Mouse (Mus musculus) hindbrain, embryonic 13.5 days (tissue): ENCODE results near the gene Scyl2. TPM values are rescaled to one million over a fixed set of nuclear protein-coding genes. Genes with fewer than 3 reads are reported as not detected.
"Not testable (repeated sequence)": the region's sequence is repeated elsewhere in the genome, so short reads cannot be mapped to it uniquely, and the experiment has no call there.

Experiments used
- ATAC-seq: fragments of 200-750 bp; cut with Nextera tagmentation; 2 replicates; pipeline ENCODE4 v1.8.0; 2017; ENCODE audit warnings: moderate TSS enrichment; ENCODE audit not compliant: low FRiP score
- H3K27ac ChIP-seq: fragments of 300-500 bp; sonication (generic); 2 replicates; pipeline ENCODE4 v1.5.1; 2015; ENCODE audit warnings: inconsistent platforms, mild to moderate bottlenecking, moderate library complexity
- H3K27me3 ChIP-seq: fragments of 300-500 bp; sonication (generic); 2 replicates; pipeline ENCODE4 v1.6.1; 2015; ENCODE audit warnings: mild to moderate bottlenecking, inconsistent platforms
- H3K36me3 ChIP-seq: fragments of 300-500 bp; sonication (generic); 2 replicates; pipeline ENCODE4 v1.6.1; 2015; ENCODE audit warnings: mild to moderate bottlenecking, inconsistent platforms
- H3K4me1 ChIP-seq: fragments of 300-500 bp; sonication (generic); replicated peaks from 2 replicates; pipeline ENCODE4 v1.6.1; 2015; ENCODE audit warnings: inconsistent platforms
- H3K4me2 ChIP-seq: fragments of 300-500 bp; sonication (generic); 2 replicates; pipeline ENCODE4 v1.6.1; 2015; ENCODE audit warnings: inconsistent platforms, mild to moderate bottlenecking, moderate library complexity
- H3K4me3 ChIP-seq: fragments of 300-500 bp; sonication (generic); 2 replicates; pipeline ENCODE4 v1.5.1; 2015; ENCODE audit warnings: mild to moderate bottlenecking, inconsistent platforms
- H3K9ac ChIP-seq: fragments of 300-500 bp; sonication (generic); 2 replicates; pipeline ENCODE4 v1.6.1; 2015; ENCODE audit warnings: mild to moderate bottlenecking, inconsistent platforms
- H3K9me3 ChIP-seq: fragments of 300-500 bp; sonication (generic); 2 replicates; pipeline ENCODE4 v1.6.1; 2016; ENCODE audit warnings: inconsistent platforms
- WGBS: fragments of 180-500 bp; shearing (Covaris S2); methylation state at CpG from one replicate; pipeline ENCODE4 v1.1.7; 2015; 5-methylcytosine and 5-hydroxymethylcytosine counted together
- polyA plus RNA-seq: library from polyadenylated mRNA; unstranded; fragments of >200 nt; fragmentation: Nextera tagmentation; extraction: Ambion mirVana; gene quantifications from 2 replicates; pipeline ENCODE4 v1.2.1, GENCODE M21; 2015

Gene Scyl2
- polyA plus RNA-seq, 1 experiment from 2014 or later = 9.7 TPM

DNA sequence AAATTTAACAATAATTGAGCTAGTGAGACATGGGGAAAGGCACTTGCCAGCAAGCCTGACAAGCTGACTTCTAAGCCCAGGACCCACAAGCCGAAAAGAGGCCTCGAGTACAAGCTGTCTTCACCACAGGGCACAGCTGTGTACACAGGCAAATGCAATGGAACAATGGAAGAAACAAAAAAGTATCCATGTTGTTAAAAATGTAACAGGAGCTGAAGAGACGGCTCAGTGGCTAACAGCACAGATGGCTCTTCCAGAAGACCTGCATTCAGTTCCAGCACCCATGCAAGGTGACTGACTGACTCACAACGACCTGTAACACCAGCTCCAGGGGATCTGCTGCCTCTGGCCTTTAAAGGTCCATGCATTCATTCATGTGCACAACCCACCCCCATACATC is 9.5 kb downstream of the Scyl2 start:
- Histone ChIP-seq H3K36me3 (peaks cover 3% of the 10 kb centered on the region; the same call in 1 of the 2 replicates), H3K9ac (no peak overlapping the region), H3K27ac (no peak overlapping the region), H3K4me2 (no peak overlapping the region), H3K4me1 (0 out of 2 replicates have a peak, but pooled peaks cover 4% of the 10 kb centered on the region), H3K27me3 (no peaks in the 10 kb centered on the region), H3K4me3 (no peak overlapping the region), H3K9me3 (no peaks in the 10 kb centered on the region)
- WGBS = 58% methylated on average over 4 of the region's 4 CpGs
- no peak for ATAC-seq

DNA sequence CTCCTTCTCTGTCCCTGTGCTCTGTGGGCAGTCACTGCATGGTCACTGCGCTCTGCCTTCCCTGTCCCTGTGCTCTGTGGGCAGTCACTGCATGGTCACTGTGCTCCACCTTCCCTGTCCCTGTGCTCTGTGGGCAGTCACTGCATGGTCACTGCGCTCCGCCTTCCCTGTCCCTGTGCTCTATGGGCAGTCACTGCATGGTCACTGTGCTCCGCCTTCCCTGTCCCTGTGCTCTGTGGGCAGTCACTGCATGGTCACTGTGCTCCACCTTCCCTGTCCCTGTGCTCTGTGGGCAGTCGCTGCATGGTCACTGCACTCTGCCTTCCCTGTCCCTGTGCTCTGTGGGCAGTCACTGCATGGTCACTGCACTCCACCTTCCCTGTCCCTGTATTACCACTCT is 15.7 kb downstream of the Scyl2 start:
- ATAC-seq, H3K9me3 ChIP-seq, H3K27me3 ChIP-seq, H3K4me1 ChIP-seq, H3K27ac ChIP-seq, H3K4me3 ChIP-seq, H3K4me2 ChIP-seq, H3K9ac ChIP-seq: not testable (repeated sequence)
- H3K36me3 ChIP-seq = peaks cover 11% of the 10 kb centered on the region
- 97% methylated on average over 5 of the region's 5 CpGs for WGBS

DNA sequence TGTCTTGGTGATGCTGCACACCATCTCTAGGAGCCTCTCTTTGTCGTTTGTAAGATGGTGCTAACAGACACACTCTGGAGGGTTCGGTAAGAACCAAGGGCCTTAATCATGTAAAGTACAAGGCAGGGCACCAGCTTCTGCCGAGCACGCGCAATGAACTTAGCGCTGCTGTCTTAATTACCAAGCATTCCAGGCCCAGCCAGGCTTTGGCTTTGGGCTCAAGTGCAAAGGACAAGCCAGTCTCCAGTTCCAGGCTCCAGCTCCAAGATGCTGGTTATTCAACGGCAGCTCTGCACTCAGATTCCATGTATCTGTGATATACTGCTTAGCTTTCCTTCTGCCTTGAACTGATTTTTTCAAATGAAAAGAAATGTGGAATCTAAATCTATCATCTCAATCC is 18.5 kb downstream of the Scyl2 start:
- no peaks in the 10 kb centered on the region for H3K27me3 ChIP-seq
- no peaks in the 10 kb centered on the region for H3K4me1 ChIP-seq
- ATAC-seq = no peak
- H3K4me3 ChIP-seq = no peak overlapping the region
- peaks cover 22% of the 10 kb centered on the region for H3K36me3 ChIP-seq
- WGBS = 86% methylated on average over 7 of the region's 7 CpGs
- no peak overlapping the region for H3K27ac ChIP-seq
- no peak overlapping the region for H3K4me2 ChIP-seq
- no peak overlapping the region for H3K9ac ChIP-seq
- no peaks in the 10 kb centered on the region for H3K9me3 ChIP-seq

DNA sequence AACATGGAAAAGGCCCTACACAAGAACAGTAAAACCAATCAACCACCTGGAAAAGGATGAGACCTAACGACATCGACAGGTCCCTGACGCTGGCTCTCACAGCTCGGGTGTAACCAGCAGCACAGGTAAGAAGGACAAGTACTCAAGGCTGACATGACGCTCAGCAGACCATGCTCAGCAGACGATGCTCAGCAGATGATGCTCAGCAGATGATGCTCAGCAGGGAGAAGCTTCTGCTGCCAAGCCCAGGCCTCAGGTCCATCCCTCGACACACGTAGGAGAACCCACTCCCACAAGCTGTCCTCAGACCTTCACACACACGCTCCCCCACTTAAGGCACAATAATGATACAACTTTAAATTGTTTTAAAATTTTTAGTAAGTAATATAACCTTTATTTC is 20.4 kb downstream of the Scyl2 start:
- ATAC-seq = no peak
- no peaks in the 10 kb centered on the region for H3K4me1 ChIP-seq
- H3K36me3 ChIP-seq = peaks cover 32% of the 10 kb centered on the region
- H3K9me3 ChIP-seq = no peaks in the 10 kb centered on the region
- no peaks in the 10 kb centered on the region for H3K27me3 ChIP-seq
- H3K4me3 ChIP-seq = no peak overlapping the region
- no peak overlapping the region for H3K27ac ChIP-seq
- H3K4me2 ChIP-seq = no peak overlapping the region
- 93% methylated on average over 9 of the region's 9 CpGs for WGBS
- no peak overlapping the region for H3K9ac ChIP-seq

DNA sequence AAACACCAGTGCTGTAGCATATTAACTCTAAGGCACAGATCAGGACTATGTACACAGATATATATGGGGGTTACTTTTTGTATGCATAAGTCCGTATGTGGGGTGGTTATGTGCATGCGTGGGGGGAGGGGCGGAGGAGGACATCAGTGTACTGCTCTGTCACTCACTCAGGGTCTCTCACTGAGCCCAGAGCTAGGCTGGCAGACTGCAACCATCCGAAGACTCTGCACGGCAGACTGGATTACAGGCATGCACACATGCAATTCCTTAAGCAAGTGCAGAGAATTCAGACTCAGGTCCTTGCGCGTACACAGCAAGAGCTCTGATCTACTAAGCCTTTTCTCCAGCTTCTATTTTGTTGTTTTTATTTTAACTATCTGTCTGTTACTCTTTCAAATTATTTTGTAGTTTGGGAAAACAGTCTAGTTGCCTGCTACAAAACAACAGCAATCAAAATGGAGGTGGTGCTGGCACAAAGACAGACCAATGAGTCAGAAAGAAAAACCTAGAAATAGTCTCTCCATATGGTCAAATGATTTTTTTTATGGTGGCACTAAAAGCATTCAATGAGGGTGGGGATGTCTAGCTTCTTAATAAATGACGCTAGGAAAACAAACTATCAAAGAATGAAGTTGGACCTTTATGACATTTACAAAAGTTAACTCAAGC is 21.0 kb downstream of the Scyl2 start:
- no peak overlapping the region for H3K27ac ChIP-seq
- H3K4me3 ChIP-seq = no peak overlapping the region
- H3K36me3 ChIP-seq = peaks cover 35% of the 10 kb centered on the region
- H3K9ac ChIP-seq = no peak overlapping the region
- H3K4me1 ChIP-seq = no peaks in the 10 kb centered on the region
- whole genome bisulfite sequencing = 93% methylated on average over 8 of the region's 8 CpGs
- H3K9me3 ChIP-seq = no peaks in the 10 kb centered on the region
- ATAC-seq = no peak
- no peaks in the 10 kb centered on the region for H3K27me3 ChIP-seq
- H3K4me2 ChIP-seq = no peak overlapping the region

DNA sequence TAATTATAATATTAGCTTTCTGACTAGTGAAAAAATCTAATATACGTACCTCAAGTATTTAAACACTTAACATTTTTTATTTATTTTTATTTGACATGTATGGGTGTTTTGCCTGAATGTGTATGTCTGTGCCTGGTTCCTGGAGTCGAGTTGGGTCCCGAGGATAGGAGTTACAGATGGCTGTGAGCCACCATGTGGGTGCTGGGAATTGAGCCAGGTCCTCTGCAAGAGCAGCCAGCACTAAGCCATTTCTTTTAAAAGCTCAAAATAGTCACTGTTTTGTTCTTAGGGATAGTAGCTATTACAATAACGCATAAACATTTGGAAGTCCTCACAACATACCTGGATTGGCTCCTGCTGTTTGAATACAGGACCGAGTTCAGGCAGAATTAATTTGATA is 29.7 kb downstream of the Scyl2 start:
- ATAC-seq = no peak

DNA sequence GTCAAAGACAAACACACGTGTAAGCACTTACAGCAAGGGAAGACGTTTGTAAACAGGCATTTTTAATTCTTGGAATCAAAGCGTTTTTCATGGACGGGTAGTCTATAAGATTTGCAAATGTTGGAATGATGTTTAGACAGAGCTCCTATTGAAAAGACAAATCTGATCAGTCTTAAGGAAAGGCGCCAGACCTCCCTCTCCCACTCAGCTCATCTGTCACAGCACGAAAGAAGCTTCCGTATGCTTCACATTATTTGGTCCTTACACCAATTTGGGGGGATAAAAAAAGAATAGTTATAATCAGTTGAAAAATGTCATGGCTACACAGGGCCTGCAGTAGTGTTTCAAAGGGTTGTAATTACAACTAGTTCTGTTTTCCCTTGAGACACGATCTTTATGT is 33.2 kb downstream of the Scyl2 start:
- H3K36me3 ChIP-seq = peaks cover 76% of the 10 kb centered on the region
- 89% methylated on average over 8 of the region's 8 CpGs for WGBS
- ATAC-seq = no peak
- no peak overlapping the region for H3K27ac ChIP-seq
- no peak overlapping the region for H3K9ac ChIP-seq
- H3K9me3 ChIP-seq = no peaks in the 10 kb centered on the region
- H3K4me2 ChIP-seq = no peak overlapping the region
- no peaks in the 10 kb centered on the region for H3K4me1 ChIP-seq
- H3K27me3 ChIP-seq = no peaks in the 10 kb centered on the region
- no peak overlapping the region for H3K4me3 ChIP-seq

More for the DNA sequence above, 29.7 kb downstream of the Scyl2 start:
- WGBS = 88% methylated on average over 5 of the region's 5 CpGs
- Histone ChIP-seq H3K4me3 (no peak overlapping the region), H3K36me3 (peaks cover 74% of the 10 kb centered on the region), H3K4me1 (no peaks in the 10 kb centered on the region), H3K4me2 (no peak overlapping the region), H3K9ac (no peak overlapping the region), H3K27ac (no peak overlapping the region), H3K27me3 (no peaks in the 10 kb centered on the region), H3K9me3 (no peaks in the 10 kb centered on the region)

DNA sequence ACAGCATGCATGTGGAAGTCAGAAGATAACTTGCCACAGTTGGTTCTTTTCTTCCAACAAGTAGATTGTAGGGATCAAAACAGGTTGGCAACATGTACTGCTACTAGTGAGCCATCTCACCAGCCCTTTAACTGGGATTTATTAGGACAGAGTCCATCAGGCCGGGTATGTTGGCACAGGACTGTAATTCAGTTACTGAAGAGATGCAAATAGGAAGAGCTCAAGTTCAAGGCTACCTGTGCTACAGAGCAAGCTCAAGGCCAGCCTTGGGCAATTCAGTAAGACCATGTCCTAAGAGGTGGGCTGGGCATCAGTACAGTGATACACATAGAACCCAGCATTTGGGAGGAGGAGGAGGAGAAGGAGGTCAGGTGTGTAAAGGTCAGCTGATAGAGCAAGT is 34.4 kb downstream of the Scyl2 start:
- H3K4me2 ChIP-seq = no peak overlapping the region
- no peaks in the 10 kb centered on the region for H3K4me1 ChIP-seq
- no peak for ATAC-seq
- H3K4me3 ChIP-seq = no peak overlapping the region
- no peak overlapping the region for H3K9ac ChIP-seq
- no peak overlapping the region for H3K27ac ChIP-seq
- 78% methylated on average over 1 of the region's 1 CpGs for WGBS
- no peaks in the 10 kb centered on the region for H3K27me3 ChIP-seq
- H3K36me3 ChIP-seq = peaks cover 74% of the 10 kb centered on the region
- no peaks in the 10 kb centered on the region for H3K9me3 ChIP-seq

DNA sequence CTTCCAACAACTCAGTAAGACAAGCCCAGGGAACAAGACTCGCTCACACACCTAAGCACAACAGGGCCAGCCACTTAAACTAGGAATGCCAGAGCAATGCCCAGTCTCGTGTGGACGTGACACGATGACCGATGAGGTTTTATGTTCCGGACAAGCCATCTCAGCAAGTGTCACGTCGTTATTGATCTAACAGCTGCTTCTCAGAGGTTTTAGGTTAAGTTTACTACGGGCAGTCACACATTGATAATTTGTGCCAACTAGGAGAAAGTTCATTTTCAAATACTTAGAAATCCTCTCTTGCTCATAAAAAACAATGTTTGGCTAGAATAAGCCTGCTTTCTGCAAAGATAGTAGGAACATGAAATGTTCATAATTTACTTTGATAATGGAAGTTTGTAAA is 39.2 kb downstream of the Scyl2 start:
- H3K27ac ChIP-seq = no peak overlapping the region
- H3K27me3 ChIP-seq = no peaks in the 10 kb centered on the region
- no peak for ATAC-seq
- H3K9ac ChIP-seq = no peak overlapping the region
- H3K4me3 ChIP-seq = no peak overlapping the region
- no peak overlapping the region for H3K4me2 ChIP-seq
- no peaks in the 10 kb centered on the region for H3K9me3 ChIP-seq
- H3K4me1 ChIP-seq = no peaks in the 10 kb centered on the region
- H3K36me3 ChIP-seq = peaks cover 77% of the 10 kb centered on the region
- WGBS = 91% methylated on average over 9 of the region's 9 CpGs

DNA sequence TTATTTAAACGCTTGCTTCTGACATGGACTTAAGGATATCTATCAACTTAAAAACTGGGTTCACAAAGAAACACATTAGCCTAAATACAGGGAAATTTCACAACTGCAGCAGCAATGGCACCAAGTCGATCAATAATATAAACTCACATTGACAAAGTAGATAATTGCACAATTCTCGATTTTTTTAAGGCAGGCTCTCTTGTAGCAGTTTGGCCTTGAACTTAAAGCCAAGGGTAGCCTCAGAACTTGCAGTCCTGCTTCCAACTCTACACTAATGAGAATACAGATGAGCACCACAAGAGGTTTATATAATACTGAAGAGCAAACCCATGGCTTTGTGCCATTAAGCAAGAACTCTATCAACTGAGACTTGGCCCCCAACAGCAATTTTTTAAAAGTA is 49.1 kb downstream of the Scyl2 start:
- no peaks in the 10 kb centered on the region for H3K27me3 ChIP-seq
- H3K9me3 ChIP-seq = no peaks in the 10 kb centered on the region
- H3K4me2 ChIP-seq = no peak overlapping the region
- H3K4me1 ChIP-seq = no peaks in the 10 kb centered on the region
- no peak overlapping the region for H3K4me3 ChIP-seq
- no peak overlapping the region for H3K9ac ChIP-seq
- WGBS = 90% methylated on average over 3 of the region's 3 CpGs
- ATAC-seq = no peak
- no peak overlapping the region for H3K27ac ChIP-seq
- peaks cover 44% of the 10 kb centered on the region for H3K36me3 ChIP-seq

DNA sequence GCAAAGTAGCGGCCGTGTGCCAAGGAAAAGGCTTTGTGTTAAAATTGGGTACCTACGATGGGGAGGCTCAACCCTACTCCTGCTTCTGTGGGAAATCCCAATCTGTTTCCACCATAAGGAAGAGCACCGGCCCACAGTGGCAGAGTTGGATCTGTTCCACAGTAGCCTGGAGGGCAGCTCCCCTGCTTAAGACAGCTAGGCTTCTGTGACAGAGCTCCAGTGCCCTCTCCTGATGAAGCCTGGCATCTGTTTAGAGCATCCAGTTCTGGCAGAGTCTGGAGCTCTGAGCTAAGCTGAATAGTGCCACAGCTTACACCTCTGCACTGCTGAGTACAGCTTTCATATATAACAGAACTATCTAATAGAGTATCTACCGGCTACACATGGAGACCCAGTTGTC is 51.1 kb downstream of the Scyl2 start:
- Histone ChIP-seq H3K27ac (no peak overlapping the region), H3K4me2 (no peak overlapping the region), H3K9me3 (no peaks in the 10 kb centered on the region), H3K4me1 (no peaks in the 10 kb centered on the region), H3K9ac (no peak overlapping the region), H3K27me3 (no peaks in the 10 kb centered on the region), H3K4me3 (no peak overlapping the region), H3K36me3 (peaks cover 24% of the 10 kb centered on the region)
- WGBS = 88% methylated on average over 5 of the region's 5 CpGs
- ATAC-seq = peak; percentile 69; the same call in 1 of the 2 replicates

DNA sequence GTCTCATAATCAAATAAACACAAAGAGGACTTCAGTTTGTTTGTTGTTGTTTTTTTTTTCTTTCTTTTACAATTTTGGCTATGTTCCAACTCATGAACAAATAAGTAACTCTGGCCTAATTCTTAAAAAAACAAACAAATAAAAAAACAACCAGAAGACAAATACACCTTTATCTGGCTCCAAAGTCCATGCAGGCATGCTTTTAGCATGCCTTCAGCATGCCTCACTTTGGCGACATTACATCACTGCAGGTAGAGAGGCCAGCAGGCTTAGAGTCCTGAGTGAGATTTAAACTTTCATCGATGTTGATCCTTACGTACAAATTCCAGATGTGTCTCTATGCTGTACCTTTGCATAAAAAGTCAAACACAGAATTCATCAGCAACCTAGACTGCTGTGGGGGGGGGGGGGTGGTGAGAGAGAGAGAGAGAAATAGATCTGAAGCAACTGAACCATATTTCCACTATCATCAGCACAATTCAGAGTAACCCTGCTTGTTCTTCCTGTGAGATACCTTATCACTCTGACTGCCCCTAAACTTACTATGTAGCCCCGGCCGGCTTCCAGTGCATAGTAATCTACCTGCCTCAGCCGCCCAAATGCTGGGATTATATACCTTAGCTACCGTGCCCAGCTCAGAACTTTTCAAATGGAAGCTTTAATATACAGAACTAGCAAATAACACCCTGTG is 52.2 kb downstream of the Scyl2 start:
- ATAC-seq = no peak

DNA sequence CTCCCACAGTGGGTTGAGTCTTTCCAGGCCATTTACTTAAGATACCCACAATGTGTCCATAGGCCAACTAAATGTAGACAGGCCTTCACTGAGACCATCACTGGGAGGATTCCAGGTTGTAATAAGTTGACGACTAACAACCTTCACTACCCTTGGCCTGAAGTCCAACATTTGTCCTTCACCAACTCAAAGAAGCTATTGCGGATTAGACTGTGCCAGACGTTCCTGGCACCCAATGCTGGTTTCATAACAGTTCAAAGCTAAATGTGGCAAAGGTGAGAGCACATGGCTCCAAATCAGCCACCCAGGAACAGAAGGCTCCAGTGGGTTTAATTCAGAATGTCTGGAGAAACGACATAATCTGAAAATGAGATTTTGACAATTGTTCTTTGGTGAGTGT is 53.0 kb downstream of the Scyl2 start:
- H3K27me3 ChIP-seq = no peaks in the 10 kb centered on the region
- peaks cover 6% of the 10 kb centered on the region; the same call in 1 of the 2 replicates for H3K36me3 ChIP-seq
- ATAC-seq = no peak
- H3K9me3 ChIP-seq = no peaks in the 10 kb centered on the region
- no peak overlapping the region for H3K27ac ChIP-seq
- 95% methylated on average over 4 of the region's 4 CpGs for WGBS
- no peak overlapping the region for H3K4me2 ChIP-seq
- H3K4me3 ChIP-seq = no peak overlapping the region
- H3K9ac ChIP-seq = no peak overlapping the region
- H3K4me1 ChIP-seq = no peaks in the 10 kb centered on the region

More for the DNA sequence above, 52.2 kb downstream of the Scyl2 start:
- Histone ChIP-seq H3K9me3 (no peaks in the 10 kb centered on the region), H3K27ac (no peak overlapping the region), H3K9ac (no peak overlapping the region), H3K4me3 (no peak overlapping the region), H3K36me3 (peaks cover 12% of the 10 kb centered on the region), H3K4me1 (no peaks in the 10 kb centered on the region), H3K4me2 (no peak overlapping the region), H3K27me3 (no peaks in the 10 kb centered on the region)
- WGBS = 94% methylated on average over 7 of the region's 7 CpGs
